Mouse (Mus musculus): ENCODE data around the gene Slc27a5.

DNA sequence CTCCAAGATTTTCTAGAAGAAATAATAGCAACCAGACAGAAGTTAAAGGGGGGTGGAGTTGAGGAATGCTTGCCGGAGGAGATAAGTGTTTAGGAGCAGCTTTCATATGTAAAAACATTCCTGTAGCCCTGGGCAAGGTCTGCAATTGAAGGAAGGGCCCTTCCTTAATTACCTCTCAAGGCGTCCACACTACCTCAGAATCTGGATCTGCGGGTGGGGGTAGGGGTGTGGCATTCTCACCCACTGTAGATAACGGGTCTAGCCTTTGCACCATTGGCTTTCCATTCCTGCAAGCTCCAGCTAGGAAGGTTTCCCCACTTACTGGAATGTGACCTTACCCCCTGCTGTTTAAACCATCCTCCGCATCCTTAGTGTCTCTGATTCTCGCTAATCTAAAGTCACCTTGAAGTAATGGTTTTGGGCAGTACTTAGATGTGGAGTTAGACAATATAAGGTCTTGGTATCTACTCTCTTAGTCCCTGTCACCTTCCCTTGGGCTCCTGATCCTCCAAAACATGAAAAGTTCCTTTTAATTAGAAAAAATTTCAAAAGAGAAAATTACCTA lies 16.4 kb upstream of the Slc27a5 start:
- TF ChIP-seq CTCF (conservative IDR thresholded peaks at IDR 0.05; ENCODE audit: insufficient read depth, insufficient read length, low read depth, low read length): no peak
- TF ChIP-seq POLR2A (IDR thresholded peaks at IDR 0.05; ENCODE audit: low read depth, low read length): no peak
